Mouse (Mus musculus): ENCODE measurements around the gene Neil1. TPM values are rescaled to one million over a fixed set of nuclear protein-coding genes. Genes with fewer than 3 reads are reported as not detected.

Neil1 gene
- polyA plus RNA-seq, 1 experiment from 2014 or later, result 8.0 TPM

DNA sequence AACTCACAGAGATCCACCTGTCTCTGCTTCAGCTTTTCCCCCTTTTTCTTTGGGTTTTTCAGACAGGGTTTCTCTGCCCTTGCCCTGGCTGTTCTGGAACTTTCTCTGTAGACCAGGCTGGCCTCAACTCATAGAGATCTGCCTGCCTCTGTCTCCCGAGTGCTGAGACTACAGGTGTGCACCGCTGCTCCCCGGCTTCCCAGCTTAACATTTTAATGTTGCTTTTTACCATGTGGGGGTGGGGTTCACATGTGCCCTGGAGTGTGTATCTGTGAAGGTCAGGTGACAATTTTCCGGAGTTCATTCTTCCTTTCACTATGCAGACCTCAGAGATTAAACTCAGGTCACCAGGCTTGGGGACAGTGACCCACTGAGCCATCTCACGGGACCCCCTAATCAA is 2.1 kb upstream of the Neil1 start:
- Histone ChIP-seq H3K9me3 (no peaks in the 10 kb centered on the region), H3K27ac (no peak overlapping the region), H3K36me3 (peaks cover 4% of the 10 kb centered on the region), H3K27me3 (ENCODE audit: insufficient read depth, poor library complexity, severe bottlenecking) (no peaks in the 10 kb centered on the region), H3K4me1 (replicated peaks) (peaks cover 25% of the 10 kb centered on the region), H3K4me3 (no peak overlapping the region)
- 83% methylated on average over 5 of the region's 5 CpGs for WGBS
- no peak for DNase-seq (ENCODE audit: low spot score)

DNA sequence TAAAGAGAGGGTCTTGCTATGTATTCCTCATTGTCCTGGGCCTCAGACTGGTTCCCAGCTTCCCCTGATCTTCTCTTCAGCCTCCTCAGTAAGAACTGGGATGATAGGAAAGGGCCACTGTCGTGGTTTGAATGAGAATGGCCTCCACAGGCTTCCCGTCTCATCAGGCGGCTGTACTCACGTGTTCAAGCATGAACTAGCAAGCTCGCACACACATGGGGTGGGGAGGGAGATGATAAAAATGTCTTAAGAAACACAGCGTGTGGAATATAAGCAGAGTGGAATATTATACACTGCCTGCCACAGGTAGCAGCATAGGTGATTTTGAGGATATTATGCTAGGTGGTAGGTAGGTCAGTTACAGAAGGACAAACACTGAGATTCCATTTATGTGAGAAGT is 916 bp upstream of the Neil1 start:
- Histone ChIP-seq H3K27me3 (ENCODE audit: insufficient read depth, poor library complexity, severe bottlenecking) (no peaks in the 10 kb centered on the region), H3K36me3 (peaks cover 10% of the 10 kb centered on the region), H3K27ac (peak overlapping the region; percentile 89), H3K9me3 (no peaks in the 10 kb centered on the region), H3K4me1 (replicated peaks) (peaks cover 25% of the 10 kb centered on the region), H3K4me3 (peak overlapping the region; percentile 62)
- DNase-seq (ENCODE audit: low spot score), result no peak
- 71% methylated on average over 6 of the region's 6 CpGs for WGBS

DNA sequence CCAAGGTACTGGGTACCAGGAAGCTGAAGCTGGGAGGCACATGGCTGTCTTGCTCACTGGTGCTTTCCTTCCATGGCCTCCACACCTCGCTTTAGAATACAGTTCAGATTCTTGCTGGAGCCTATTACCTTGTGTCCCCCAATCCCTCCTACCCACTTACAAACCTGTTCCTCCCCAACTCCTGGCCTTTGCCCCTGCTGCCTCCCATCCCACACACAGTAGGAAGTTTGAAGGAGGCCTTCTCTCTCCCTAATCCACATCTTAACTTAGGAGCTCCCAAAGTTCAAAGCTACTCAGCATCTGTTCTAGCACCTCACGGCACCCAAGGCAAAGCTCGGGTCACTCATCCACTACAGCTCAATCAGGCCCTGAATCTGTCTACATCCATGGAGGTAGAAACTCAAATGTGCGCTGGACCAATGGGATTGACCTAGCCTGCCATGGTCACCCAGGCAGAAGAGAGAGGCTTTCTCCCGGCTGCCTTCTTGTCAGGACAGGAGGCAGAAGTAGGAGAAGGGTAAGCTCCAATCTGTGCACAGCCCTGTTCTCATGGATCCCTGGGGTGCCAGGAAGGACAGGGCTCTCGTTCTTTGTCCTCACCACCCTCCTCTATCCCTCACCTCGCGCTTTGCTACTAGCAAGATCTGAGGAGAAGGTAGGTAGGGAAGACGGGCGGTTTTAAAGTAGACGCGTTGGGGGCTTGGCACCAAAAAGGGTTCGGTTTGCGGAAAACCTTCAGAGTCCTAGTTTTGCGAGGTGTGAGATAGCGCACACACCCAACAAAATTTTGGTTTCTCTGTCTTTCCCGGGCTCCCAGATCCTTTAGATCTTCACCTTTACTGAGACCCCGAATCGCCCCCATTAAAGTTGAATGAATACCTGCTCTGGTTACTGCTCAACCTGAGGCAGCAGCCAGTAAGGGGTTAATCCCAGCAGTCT is 631 bp downstream of the Neil1 start:
- Histone ChIP-seq H3K27ac (peak overlapping the region; percentile 89), H3K36me3 (peaks cover 25% of the 10 kb centered on the region), H3K9me3 (no peaks in the 10 kb centered on the region), H3K27me3 (ENCODE audit: insufficient read depth, poor library complexity, severe bottlenecking) (no peaks in the 10 kb centered on the region), H3K4me1 (replicated peaks) (peaks cover 25% of the 10 kb centered on the region), H3K4me3 (peak overlapping the region; percentile 62)
- no peak for DNase-seq (ENCODE audit: low spot score)
- WGBS, result 11% methylated on average over 19 of the region's 19 CpGs

DNA sequence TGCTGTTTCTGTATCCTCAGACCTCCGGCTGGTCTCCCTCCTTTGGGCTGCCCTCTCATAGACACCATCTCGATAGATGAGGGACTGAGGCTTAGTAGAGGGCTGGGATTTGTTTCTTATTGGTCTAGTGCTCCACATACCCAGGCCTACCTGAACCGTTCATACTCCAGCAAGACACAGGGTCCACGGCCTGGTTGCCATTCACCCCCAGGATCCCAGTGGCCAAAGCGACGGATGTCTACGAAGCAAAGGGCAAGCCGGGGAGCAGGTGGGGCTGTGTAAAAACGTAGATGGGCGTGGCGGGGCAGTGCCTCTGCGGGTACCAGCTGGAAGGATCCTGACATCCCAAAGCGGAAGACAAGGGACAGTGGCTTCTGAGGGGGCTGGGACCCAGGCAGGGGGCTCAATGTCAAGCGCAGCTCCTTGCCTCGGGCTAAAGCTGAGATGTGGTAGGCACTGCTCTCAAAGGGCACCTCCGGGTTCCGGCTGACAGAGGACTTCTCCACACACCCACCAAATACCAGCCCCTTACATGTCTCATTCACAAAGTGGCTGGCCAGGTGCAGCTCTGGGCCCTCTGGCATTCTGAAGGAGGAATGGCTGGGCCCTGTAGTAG is 1.5 kb downstream of the Neil1 start:
- Histone ChIP-seq H3K4me3 (no peak overlapping the region), H3K27me3 (ENCODE audit: insufficient read depth, poor library complexity, severe bottlenecking) (no peaks in the 10 kb centered on the region), H3K9me3 (no peaks in the 10 kb centered on the region), H3K27ac (no peak overlapping the region), H3K36me3 (peaks cover 34% of the 10 kb centered on the region), H3K4me1 (replicated peaks) (peaks cover 25% of the 10 kb centered on the region)
- 89% methylated on average over 17 of the region's 17 CpGs for WGBS
- DNase-seq (ENCODE audit: low spot score), result no peak

DNA sequence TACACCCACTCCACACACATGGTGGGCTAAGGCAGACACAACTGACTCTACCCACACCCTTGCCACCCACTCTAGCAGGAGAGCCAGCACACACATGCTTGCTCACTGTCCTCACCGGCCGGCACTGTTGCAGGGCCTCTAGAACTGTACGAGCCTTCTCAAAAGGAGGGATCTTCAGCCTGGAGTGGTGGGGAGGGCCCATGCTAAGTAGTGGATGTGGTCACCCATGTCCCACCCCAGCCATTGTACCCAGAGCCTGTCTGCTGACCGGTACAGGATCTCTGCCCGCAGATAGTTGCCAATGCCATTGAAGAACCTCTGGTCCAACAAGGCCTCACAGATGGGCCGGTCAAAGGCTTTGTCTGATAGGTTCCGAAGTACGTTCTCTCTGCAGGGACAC is 3.3 kb downstream of the Neil1 start:
- H3K9me3 ChIP-seq, result no peaks in the 10 kb centered on the region
- H3K4me1 ChIP-seq (replicated peaks), result peaks cover 25% of the 10 kb centered on the region
- H3K27me3 ChIP-seq (ENCODE audit: insufficient read depth, poor library complexity, severe bottlenecking), result no peaks in the 10 kb centered on the region
- 94% methylated on average over 8 of the region's 8 CpGs for WGBS
- H3K4me3 ChIP-seq, result no peak overlapping the region
- peaks cover 52% of the 10 kb centered on the region for H3K36me3 ChIP-seq
- no peak overlapping the region for H3K27ac ChIP-seq
- DNase-seq (ENCODE audit: low spot score), result no peak

DNA sequence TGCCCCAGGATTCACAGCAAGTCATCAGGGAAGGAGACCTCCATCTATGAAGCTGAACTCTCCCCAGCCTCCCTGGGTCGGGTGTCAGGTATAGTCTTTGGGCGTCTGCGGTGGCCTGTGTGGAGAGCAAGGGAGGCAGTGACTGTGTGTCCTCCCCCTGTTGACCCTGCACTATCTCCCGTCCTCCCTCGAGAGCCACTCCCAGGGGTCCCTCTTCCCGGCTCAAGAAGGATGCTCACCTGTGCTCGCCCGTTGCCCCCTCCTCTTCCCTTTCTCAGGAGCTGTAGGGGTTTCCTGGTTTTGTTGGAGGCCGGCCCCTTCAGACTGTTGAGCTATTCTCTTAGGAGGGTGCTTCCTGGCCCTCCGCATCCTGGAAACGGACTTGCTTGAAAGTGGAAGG is 4.9 kb downstream of the Neil1 start:
- Histone ChIP-seq H3K27me3 (ENCODE audit: insufficient read depth, poor library complexity, severe bottlenecking) (no peaks in the 10 kb centered on the region), H3K4me3 (no peak overlapping the region), H3K36me3 (peaks cover 68% of the 10 kb centered on the region), H3K4me1 (replicated peaks) (peaks cover 17% of the 10 kb centered on the region), H3K27ac (no peak overlapping the region), H3K9me3 (no peaks in the 10 kb centered on the region)
- 89% methylated on average over 11 of the region's 11 CpGs for WGBS
- no peak for DNase-seq (ENCODE audit: low spot score)

DNA sequence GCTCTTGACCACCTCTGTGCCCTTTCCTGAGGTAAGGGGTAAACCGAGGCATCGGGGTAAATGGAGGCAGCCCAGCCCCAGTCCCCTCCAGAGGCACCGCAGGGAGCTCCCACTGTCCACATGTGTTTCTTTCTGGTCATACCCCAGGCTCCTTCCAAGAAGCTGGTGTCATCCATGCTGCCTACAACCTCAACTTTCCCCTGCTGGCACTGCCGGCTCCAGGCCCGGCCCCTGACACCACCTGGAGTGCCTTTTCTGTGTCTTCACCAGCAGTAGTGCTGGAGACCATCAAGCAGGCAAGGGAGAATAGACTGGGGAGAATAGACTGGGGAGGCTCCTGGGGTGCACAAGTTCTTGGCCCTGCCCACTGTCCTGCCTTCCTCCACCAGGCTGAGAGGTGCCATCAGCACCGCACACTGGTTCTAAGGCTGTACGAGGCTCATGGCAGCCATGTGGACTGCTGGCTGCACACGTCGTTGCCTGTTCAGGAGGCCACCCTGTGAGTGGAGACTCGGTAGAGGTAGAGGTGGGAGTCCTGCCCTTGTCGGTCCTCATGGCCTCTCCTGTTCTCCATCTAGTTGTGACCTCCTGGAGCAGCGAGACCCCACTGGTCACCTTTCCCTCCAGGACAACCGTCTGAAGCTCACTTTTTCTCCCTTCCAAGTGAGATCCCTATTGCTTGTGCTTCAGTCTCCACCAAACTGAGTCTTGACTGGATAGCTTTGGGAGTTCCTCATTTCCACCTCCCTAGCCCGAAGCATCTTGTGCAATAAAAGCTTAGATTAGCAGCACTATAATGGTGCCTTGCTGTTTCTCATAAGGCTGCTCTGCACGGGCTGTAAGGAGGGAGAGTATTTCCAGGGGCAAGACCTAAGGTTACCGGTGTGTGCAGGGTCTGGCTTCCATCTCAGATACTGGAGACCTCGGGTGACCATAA is 6.4 kb downstream of the Neil1 start:
- WGBS, result 92% methylated on average over 17 of the region's 17 CpGs
- Histone ChIP-seq H3K9me3 (no peaks in the 10 kb centered on the region), H3K27ac (no peak overlapping the region), H3K27me3 (ENCODE audit: insufficient read depth, poor library complexity, severe bottlenecking) (no peaks in the 10 kb centered on the region), H3K4me1 (replicated peaks) (peaks cover 7% of the 10 kb centered on the region), H3K4me3 (no peak overlapping the region), H3K36me3 (peaks cover 83% of the 10 kb centered on the region)
- no peak for DNase-seq (ENCODE audit: low spot score)

DNA sequence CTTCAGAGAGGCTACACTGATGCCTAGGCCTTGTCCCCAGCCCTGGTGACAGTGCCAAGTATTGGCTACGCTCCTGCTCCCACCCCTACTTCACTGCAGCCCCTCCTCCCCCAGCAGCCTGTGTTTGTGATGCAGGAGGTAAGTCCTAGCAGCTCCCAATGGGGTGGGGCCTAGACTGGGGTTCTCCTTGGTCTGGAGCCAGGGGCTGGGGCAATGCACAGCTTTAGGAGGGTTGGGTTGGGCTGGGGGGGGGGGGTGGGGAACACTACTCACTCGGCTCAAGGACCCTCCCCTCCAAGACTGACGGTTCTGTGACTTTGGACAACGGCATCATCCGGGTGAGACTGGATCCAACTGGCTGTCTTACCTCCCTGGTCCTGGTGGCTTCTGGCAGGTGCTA is 8.5 kb downstream of the Neil1 start:
- 94% methylated on average over 5 of the region's 5 CpGs for WGBS
- H3K4me1 ChIP-seq (replicated peaks), result no peaks in the 10 kb centered on the region
- no peak overlapping the region for H3K27ac ChIP-seq
- H3K9me3 ChIP-seq, result no peaks in the 10 kb centered on the region
- no peaks in the 10 kb centered on the region for H3K27me3 ChIP-seq (ENCODE audit: insufficient read depth, poor library complexity, severe bottlenecking)
- H3K4me3 ChIP-seq, result no peak overlapping the region
- H3K36me3 ChIP-seq, result peaks cover 100% of the 10 kb centered on the region
- DNase-seq (ENCODE audit: low spot score), result no peak

DNA sequence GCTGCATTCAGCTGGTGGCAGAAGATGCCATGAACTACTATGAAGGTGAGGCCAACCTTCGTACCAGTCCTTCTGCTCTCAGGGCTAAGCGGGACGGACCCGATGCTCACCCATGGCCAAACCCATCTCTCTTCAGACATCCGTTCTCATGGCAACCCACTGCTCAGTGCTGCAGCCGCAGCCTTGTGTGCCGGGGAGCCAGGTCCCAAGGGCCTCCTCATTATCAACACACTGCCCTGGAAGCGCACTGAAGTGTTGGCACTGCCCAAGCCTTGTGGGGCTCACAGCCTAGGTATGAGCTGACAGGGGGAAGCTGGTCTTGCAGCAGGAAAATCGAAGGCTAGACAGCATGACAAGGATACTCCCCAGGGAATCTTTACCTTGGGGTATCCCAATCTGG is 9.0 kb downstream of the Neil1 start:
- 91% methylated on average over 9 of the region's 9 CpGs for WGBS
- Histone ChIP-seq H3K9me3 (no peaks in the 10 kb centered on the region), H3K4me1 (replicated peaks) (no peaks in the 10 kb centered on the region), H3K4me3 (no peak overlapping the region), H3K27me3 (ENCODE audit: insufficient read depth, poor library complexity, severe bottlenecking) (no peaks in the 10 kb centered on the region), H3K36me3 (peaks cover 99% of the 10 kb centered on the region), H3K27ac (no peak overlapping the region)
- DNase-seq (ENCODE audit: low spot score), result no peak

DNA sequence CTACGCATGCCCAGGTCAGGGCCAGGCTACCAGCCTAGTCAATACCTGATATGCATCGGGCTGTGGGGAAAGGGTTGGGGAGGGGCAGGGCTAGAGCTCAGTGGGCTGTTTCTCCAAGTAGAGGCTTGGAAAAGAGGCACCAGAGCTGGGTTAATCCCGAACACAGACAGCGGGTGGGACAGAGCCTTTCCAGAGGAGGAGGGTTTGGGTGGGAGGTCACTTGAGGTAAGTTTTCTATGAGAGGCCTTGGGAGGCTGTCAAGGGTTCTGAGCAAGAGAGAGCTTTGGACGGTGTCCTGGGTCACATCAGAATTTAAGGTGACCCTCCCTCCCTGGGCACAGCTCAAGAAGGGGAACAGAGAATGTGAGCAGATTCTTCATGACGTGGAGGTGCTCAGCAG is 9.6 kb downstream of the Neil1 start:
- H3K9me3 ChIP-seq, result no peaks in the 10 kb centered on the region
- peaks cover 93% of the 10 kb centered on the region for H3K36me3 ChIP-seq
- 93% methylated on average over 6 of the region's 6 CpGs for WGBS
- no peak overlapping the region for H3K27ac ChIP-seq
- no peak for DNase-seq (ENCODE audit: low spot score)
- H3K4me1 ChIP-seq (replicated peaks), result no peaks in the 10 kb centered on the region
- no peaks in the 10 kb centered on the region for H3K27me3 ChIP-seq (ENCODE audit: insufficient read depth, poor library complexity, severe bottlenecking)
- H3K4me3 ChIP-seq, result no peak overlapping the region

DNA sequence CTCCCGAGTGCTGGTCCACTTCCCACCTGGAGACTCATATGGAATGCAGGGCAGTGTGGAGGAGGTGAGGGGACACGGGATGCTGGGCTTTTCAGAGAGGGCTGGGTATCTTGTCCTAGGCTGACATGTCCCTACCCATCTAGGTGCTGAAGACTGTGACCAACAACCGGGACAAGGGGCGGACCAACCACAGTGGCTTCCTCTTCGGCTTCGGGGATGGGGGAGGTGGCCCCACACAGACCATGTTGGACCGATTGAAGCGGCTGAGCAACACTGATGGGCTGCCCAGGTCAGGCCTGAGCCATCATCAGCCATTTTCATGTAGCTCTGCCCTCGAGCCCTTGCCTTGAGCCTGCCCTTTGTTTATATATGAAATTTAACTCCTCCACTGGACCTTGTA is 10.3 kb downstream of the Neil1 start:
- no peaks in the 10 kb centered on the region for H3K9me3 ChIP-seq
- 88% methylated on average over 9 of the region's 9 CpGs for WGBS
- H3K4me1 ChIP-seq (replicated peaks), result no peaks in the 10 kb centered on the region
- no peak overlapping the region for H3K4me3 ChIP-seq
- H3K36me3 ChIP-seq, result peaks cover 85% of the 10 kb centered on the region
- DNase-seq (ENCODE audit: low spot score), result no peak
- no peak overlapping the region for H3K27ac ChIP-seq
- no peaks in the 10 kb centered on the region for H3K27me3 ChIP-seq (ENCODE audit: insufficient read depth, poor library complexity, severe bottlenecking)

DNA sequence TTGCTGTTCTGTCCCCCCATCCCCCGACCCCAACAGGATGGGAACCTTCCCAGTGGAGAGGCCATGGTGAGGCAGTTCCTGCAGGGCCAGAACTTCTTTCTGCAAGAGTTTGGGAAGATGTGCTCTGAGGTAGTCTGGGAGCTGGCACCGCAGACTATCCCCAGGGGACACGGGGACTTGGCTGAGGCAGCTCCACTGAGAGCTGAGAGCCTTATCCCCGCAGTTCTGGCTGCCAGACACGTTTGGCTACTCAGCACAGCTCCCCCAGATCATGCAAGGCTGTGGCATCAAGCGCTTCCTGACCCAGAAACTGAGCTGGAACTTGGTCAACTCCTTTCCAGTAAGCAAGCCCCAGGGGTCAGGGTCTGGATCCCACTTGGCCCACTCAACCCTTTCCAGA is 10.9 kb downstream of the Neil1 start:
- Histone ChIP-seq H3K36me3 (peaks cover 80% of the 10 kb centered on the region), H3K4me1 (replicated peaks) (no peaks in the 10 kb centered on the region), H3K9me3 (no peaks in the 10 kb centered on the region), H3K4me3 (no peak overlapping the region), H3K27ac (no peak overlapping the region), H3K27me3 (ENCODE audit: insufficient read depth, poor library complexity, severe bottlenecking) (no peaks in the 10 kb centered on the region)
- 88% methylated on average over 6 of the region's 6 CpGs for WGBS
- DNase-seq (ENCODE audit: low spot score), result no peak
